Mouse (Mus musculus): Measurements from ENCODE around the gene Apol11b.
A peak's percentile ranks its signal among the peaks of the same experiment; 100 is the strongest.
"Not testable (repeated sequence)": the region's sequence is repeated elsewhere in the genome, so short reads cannot be mapped to it uniquely, and the experiment has no call there.

The Apol11b gene

DNA sequence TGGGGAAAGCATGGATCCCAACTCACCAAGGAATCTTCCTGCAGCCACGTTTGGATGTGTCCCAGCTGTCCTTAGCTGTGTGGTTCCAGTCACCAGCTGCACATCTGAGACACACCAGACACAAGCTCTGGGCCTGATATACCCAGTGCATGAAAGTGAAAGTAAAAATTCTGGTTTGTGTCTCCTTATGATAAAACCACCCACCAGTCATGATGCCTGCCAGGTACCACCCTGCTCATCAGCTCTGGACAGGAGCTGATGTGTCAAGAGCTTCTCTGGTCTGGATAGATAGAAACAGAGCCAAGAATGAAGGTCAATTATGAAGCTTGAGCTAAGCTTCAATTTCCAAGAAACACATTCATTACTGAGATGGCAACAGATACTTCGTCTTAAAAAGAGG is at the start of gene Apol11b:
Gene Apol11b, minus strand, starts transcription at position 111 of the 400 bp plus-strand sequence.
- not testable (repeated sequence) for DNase-seq (ENCODE audit: low spot score in 2 of 2)

DNA sequence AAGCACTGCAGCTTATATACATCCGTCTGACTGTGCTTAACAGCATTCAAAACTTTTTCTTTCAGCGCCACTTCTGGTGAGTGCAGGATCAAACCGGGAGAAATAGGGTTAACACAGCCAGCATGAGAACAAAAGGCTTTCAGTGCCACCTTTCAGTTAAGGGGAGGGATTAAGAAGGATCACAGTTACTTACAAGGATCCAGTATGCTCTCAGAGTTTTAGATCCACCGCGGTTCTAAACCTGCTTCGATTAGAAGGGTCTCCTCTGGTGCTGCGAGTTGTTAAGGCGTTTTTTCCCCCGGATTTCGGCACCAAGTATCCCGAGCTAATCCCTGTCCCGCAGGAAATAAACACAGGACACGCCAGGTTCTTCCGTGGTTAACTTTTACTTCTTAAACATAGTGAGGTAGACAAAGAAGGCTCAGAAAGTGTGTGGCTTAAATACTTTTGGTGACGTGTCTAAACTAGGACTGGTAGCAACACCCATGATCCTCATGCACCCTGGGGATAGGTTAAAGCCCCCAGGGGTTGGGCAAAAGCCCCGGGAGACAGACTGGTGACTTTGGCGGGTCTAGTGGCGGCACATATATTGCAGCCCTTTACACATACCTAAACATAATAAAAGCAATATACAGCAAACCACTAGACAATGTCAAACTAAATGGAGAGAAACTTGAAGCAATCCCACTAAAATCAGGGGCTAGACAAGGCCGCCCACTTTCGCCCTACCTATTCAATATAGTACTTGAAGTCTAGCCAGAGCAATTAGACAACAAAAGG is 48.6 kb upstream of the Apol11b start:
- DNase-seq (ENCODE audit: low spot score in 2 of 2), result not testable (repeated sequence)

DNA sequence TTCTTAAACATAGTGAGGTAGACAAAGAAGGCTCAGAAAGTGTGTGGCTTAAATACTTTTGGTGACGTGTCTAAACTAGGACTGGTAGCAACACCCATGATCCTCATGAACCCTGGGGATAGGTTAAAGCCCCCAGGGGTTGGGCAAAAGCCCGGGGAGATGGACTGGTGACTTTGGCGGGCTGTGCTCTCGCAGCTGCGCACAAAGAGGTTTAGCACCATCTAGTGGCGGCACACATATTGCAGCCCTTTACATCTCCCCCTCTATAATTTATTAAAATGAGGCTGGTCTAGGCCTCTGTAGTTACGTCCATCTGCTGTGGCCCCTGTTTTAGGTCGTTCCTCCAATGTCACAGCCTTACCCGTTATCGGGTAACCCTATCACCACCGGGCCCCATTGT is 40.9 kb upstream of the Apol11b start:
- DNase-seq (ENCODE audit: low spot score in 2 of 2), result peak in 1 of 2 experiments; percentile 1

DNA sequence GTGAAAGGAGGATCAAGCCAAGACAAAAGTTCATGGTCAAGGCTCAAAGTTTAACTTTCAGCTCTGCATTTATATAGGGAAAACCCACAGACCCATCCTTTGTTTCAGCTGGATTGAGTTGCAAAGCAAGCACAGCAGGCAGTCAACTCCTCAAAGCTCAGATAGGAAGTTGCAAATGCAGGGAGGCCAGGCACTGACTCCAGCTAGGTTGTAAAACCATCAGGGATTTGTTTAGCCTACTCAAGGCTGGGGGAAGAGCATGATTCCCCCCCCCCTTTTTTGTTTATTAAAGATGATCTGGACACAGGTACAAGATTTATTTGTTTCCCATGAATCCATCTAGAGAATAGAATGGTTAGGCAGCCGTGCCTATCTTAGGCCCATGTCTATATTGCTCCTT is 31.0 kb upstream of the Apol11b start:
- not testable (repeated sequence) for DNase-seq (ENCODE audit: low spot score in 2 of 2)

DNA sequence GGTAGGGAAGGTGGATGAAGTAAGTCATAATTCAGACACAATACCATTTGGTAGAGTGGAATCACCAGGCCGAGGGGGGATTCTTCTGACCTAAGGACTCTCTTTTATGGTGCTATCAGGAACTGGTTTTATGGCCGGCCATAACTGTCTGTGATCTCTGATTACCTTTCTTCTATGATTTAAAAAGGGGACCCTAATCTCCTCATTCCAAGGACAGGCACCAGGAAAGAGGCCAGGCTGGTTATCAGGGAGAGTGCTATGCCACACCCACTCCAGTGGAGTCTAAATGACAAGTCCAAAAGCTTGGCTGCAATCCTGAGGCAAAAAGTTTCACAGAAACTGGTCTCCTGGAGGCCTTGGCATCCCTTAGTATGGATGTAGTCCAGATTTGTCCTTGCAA is 18.8 kb upstream of the Apol11b start:
- not testable (repeated sequence) for DNase-seq (ENCODE audit: low spot score in 2 of 2)

DNA sequence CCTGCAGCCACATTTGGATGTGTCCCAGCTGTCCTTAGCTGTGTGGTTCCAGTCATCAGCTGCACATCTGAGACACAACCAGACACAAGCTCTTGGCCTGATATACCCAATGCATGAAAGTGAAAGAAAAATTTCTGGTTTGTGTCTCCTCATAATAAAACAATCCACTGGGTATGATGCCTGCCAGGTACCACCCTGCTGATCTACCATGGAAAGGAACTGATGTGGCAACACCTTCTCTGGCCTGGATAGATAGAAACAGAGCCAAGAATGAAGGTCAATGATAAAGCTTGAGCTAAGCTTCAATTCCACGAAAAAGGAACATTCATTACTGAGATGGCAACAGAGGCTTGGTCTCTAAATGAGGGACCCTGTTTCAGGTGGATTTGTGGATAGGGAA is 16.7 kb upstream of the Apol11b start:
- not testable (repeated sequence) for DNase-seq (ENCODE audit: low spot score in 2 of 2)

DNA sequence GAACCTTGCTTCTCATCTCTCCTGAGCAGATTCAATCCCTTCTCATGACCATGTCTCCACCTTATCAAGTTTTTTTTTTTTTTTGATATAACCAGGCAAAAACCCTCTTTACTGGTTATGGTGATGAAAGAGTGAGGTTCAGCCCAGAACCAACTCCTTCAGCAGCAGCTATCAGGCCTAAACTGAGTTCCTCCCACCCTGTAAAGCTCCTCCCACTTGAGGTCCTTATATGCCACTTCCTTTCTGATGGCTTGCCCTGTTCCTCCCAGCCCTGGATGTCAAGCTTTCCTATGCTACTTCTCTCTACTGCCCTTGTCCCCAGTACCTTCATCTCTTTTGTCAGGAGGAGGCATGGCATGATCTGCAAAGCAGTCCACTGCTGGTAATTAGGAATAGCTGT is 8.1 kb upstream of the Apol11b start:
- not testable (repeated sequence) for DNase-seq (ENCODE audit: low spot score in 2 of 2)

DNA sequence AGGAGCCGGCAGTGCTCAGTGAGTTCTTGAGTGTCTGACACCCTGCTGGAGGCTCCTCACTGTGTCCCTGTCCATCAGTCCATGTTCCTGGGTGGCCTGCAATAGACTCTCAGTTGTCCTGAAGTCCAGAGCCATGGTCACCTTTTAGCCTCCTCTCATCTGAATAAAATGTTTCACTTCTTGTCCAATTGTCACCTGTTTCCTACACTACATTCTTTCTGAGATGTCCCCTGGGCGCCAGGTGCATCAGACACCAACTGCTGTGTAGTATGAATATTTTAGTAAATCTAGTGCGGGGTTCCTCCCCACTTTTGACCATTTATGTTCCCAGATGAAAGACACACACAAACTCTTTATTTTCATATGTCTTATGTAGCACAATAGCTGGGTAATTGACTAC is 13.3 kb downstream of the Apol11b start:
- not testable (repeated sequence) for DNase-seq (ENCODE audit: low spot score in 2 of 2)

DNA sequence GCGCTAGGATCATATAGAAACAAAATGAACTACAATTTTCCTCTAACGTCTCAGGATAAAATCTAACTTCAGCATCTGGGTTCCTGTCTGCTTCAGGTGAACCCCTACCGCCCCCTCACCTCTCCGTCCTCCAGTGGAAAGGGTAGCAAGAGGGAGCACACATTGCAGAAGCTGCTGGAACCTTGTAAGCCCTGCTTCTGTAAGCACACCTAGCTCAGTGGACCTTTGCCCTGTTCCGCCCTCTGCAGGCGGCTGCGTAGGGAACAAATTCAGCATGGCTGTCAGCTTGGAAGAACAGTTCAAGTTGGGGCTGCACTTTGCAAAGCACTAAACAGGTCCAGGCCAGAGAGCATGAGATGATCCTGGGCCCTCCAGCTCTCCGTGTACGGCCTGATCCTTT is 14.4 kb downstream of the Apol11b start:
- not testable (repeated sequence) for DNase-seq (ENCODE audit: low spot score in 2 of 2)

DNA sequence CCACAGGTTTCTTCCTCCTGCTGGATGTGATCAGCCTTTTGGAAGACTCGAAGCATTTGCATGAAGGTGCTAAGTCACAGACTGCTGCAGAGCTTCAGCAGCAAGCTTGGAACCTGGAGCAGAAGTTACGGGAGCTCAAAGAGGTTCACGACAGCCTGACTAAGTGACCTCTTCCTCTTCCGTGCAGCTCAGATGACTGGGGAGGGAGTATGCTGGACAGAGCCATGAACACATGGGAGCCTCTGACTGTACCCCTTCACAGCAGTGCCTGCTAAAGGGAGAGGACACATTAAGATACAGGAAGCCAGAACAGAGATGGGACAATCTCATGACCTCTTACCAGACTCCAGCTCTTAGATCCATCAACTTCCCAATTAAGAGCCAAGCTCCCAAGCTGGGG is 16.6 kb downstream of the Apol11b start:
- not testable (repeated sequence) for DNase-seq (ENCODE audit: low spot score in 2 of 2)

DNA sequence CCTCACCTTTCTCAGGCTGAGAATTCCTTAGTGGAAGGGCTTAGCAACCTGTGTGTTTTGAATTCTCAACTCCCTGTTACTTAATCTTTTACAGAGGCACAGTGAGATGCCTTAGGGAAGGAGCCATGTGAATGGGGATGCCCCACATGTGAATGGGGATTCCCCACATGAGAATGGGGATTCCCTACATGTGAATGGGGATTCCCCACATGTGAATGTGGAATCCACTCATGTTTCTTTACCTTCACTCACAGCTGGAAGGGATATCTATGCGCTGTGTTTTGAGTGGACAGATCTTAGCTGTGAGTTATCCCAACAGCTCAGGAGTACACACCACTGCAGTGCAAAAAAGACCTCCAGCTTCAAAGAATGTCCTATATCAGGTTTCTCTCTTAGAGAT is 18.4 kb downstream of the Apol11b start:
- DNase-seq (ENCODE audit: low spot score in 2 of 2), result no peak

DNA sequence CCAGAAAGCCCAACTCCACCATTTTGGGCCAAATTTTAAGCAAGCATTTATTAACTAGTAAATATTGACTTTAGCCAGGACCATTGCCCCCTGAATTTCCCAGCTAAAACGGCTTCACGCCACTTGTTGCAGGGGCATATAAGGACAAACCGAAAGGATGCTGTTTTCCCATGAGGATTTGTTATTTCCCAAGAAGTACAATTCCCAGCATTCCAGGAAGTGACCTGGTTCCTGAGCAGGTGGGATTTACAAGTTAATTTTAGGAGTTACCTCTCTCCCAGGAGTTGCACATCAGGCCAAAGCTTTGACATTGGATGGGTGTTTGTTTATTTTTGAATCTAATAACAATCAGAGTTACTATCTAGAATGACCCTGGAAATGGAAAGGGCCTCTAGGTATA is 37.0 kb downstream of the Apol11b start:
- DNase-seq (ENCODE audit: low spot score in 2 of 2), result no peak

DNA sequence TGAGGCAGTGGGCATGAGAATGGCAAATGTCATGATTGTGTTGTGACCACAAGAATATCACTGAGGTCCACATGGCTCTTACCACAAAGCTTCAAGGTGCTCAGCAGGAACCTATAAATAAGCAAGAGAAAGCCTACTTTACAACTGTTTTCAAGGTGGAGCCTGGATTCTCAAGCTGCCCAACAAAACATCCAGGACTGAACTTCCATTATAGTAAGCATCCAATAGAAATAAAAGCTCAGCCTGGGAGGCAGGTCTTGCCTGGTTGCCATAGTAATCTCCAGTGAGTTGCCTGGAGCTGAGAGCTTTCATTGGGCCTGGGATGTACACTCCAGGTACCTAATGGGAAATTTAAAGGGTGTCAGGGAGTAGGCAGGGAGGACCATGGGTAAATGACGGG is 44.1 kb downstream of the Apol11b start, which contains the start of gene Gm36245:
Gene Gm36245, plus strand, starts transcription at position 301 of the 400 bp plus-strand sequence.
- no peak for DNase-seq (ENCODE audit: low spot score in 2 of 2)

DNA sequence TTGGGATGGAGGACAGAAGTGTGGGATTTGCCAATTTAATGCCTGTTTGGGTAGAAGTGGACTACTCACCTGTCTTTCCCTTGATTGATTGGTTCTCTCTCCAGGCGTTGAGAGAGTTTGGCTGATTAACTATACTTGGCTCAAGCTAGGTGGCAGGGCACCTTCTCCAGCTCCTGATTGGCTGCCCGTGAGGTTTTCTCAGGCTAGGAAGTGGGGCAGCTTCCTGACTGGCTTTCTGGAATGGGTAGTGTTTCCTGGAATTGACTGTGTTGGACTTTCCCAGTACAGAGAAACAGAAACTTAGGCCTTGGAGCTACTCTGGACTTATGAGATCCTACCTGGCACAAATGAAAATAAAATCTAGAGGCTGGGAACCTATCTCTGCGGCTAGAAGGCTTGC is 44.7 kb downstream of the Apol11b start:
- DNase-seq (ENCODE audit: low spot score in 2 of 2), result no peak

DNA sequence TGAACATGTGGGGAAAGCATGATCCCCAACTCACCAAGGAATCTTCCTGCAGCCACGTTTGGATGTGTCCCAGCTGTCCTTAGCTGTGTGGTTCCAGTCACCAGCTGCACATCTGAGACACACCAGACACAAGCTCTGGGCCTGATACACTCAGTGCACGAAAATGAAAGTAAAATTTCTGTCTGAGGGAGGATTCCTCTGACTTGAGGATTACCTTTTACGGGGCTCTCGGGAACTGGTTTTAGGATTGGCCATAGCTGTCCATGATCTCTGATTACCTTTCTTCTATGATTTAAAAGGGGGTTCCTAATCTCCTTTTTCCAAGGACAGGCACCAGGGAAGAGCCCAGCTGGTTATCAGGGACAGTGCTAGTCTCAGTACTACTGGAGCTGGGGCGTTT is 47.1 kb downstream of the Apol11b start, which contains the start of gene Apol10b:
Gene Apol10b, minus strand, starts transcription at position 165 of the 400 bp plus-strand sequence.
- no peak for DNase-seq (ENCODE audit: low spot score in 2 of 2)

DNA sequence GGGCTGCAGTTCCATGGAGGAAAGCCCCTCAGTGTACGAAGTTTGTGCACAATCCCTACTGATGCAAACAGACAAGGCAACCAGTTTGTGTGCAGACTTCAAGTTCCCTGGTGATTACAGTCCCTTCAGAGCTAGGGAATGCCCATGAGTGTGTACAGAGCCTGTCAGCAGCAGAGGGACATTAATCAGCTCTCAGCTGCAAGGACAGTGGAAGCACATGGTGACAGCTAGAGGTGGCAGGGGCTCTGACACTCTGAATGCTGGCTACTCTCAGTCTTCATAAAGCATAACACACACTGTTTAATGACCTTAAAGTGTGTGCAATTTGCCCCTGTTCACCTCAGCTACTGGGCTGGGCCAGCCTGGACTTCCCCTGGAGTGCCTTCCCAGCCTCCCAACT is 49.5 kb downstream of the Apol11b start:
- DNase-seq (ENCODE audit: low spot score in 2 of 2), result no peak

DNA sequence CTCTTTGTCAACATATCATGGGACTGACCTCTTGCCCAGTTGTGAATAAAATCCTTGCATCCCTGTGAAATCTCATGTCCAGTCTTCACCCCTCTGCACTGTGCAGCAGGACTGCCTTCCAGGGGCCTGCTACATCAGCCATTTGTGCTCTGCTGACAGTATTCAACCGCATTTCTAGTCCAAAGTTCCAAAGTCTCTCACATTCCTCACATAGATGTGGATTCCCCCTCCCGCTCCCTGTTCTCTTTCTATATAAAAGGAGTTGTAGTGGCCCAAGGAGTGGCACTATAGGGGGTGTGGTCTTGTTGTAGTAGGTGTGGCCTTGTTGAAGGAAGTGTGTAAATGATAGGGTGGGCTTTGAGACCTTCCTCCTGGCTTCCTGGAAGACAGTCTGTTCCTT is 52.2 kb downstream of the Apol11b start:
- DNase-seq (ENCODE audit: low spot score in 2 of 2), result no peak

DNA sequence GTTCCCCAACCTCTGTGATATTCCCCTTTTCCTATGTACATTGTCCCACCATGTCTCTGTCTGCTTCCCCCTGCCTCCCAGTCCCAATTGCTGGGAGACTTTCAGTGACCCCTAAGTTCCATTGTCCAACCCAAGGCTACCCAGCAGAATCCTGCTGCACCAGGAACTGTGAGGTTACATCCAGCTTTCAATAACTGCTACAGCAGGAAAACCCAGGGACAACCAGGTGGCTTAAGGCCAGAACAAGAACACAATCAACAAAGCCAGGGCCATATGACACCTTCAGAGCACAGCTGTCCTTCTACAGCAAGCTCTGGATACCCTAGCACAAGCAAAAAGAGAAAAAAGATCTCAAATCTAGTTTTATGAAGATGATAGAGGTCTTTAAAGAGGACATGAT is 54.1 kb downstream of the Apol11b start:
- DNase-seq (ENCODE audit: low spot score in 2 of 2), result no peak

DNA sequence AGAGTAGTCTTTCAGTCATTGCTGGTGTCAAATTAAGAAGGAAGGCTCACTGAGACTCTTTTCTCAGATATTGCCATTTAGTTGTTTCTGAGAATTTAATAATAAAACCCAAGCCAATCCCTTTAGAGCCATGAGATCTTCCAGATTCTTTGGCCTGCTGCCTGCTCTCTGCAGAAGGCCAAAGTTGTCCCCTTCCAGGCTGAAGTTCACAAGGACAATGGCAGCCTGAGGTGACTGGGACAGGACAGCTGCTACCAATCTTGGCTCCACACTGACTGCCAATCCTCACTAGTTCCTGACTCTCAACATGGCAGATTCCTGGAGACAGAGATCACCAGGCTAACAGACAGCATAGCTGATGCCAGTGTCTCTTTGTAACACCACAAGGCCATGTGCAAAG is 56.1 kb downstream of the Apol11b start:
- DNase-seq (ENCODE audit: low spot score in 2 of 2), result no peak
